Mouse (Mus musculus): ENCODE measurements around the gene Padi2.
A peak's percentile ranks its signal among the peaks of the same experiment; 100 is the strongest.

Padi2 gene

GRCm38 (mm10) chr4:140881026-140881670, 25.0 kb upstream of the Padi2 start:
- ATAC-seq (ENCODE audit: low TSS enrichment): no peak

GRCm38 (mm10) chr4:140881771-140882170, 24.4 kb upstream of the Padi2 start:
- no peak for ATAC-seq (ENCODE audit: low TSS enrichment)

GRCm38 (mm10) chr4:140882365-140882764, 23.8 kb upstream of the Padi2 start:
- ATAC-seq (ENCODE audit: low TSS enrichment): no peak

- ATAC-seq (ENCODE audit: low TSS enrichment): no peak
Observed at GRCm38 (mm10) chr4:140882981-140883380, 23.2 kb upstream of the Padi2 start.

GRCm38 (mm10) chr4:140883852-140884251, 22.3 kb upstream of the Padi2 start:
- ATAC-seq (ENCODE audit: low TSS enrichment): peak; percentile 47; the same call in 1 of the 2 replicates

GRCm38 (mm10) chr4:140891525-140892162, 14.5 kb upstream of the Padi2 start:
- no peak for ATAC-seq (ENCODE audit: low TSS enrichment)

GRCm38 (mm10) chr4:140892163-140892530, 14.0 kb upstream of the Padi2 start:
- no peak for ATAC-seq (ENCODE audit: low TSS enrichment)

GRCm38 (mm10) chr4:140904776-140905425, 1.2 kb upstream of the Padi2 start:
- no peak for ATAC-seq (ENCODE audit: low TSS enrichment)

- no peak for ATAC-seq (ENCODE audit: low TSS enrichment)
Observed at GRCm38 (mm10) chr4:140905426-140905871, 695 bp upstream of the Padi2 start.

GRCm38 (mm10) chr4:140906827-140907280, 710 bp downstream of the Padi2 start:
- ATAC-seq (ENCODE audit: low TSS enrichment): no peak

GRCm38 (mm10) chr4:140907306-140908024, 1.3 kb downstream of the Padi2 start:
- ATAC-seq (ENCODE audit: low TSS enrichment): no peak

GRCm38 (mm10) chr4:140908627-140909026, 2.5 kb downstream of the Padi2 start:
- no peak for ATAC-seq (ENCODE audit: low TSS enrichment)

- ATAC-seq (ENCODE audit: low TSS enrichment): no peak
Observed at GRCm38 (mm10) chr4:140909536-140909935, 3.4 kb downstream of the Padi2 start.

- 0 out of 2 replicates have a peak, but pooled peaks have one; percentile 43 for ATAC-seq (ENCODE audit: low TSS enrichment)
Observed at GRCm38 (mm10) chr4:140910661-140911310, 4.6 kb downstream of the Padi2 start.

- ATAC-seq (ENCODE audit: low TSS enrichment): no peak
Observed at GRCm38 (mm10) chr4:140911416-140911815, 5.3 kb downstream of the Padi2 start.

- no peak for ATAC-seq (ENCODE audit: low TSS enrichment)
Observed at GRCm38 (mm10) chr4:140912271-140912833, 6.2 kb downstream of the Padi2 start.

- no peak for ATAC-seq (ENCODE audit: low TSS enrichment)
Observed at GRCm38 (mm10) chr4:140913565-140913964, 7.4 kb downstream of the Padi2 start.

GRCm38 (mm10) chr4:140914731-140915131, 8.6 kb downstream of the Padi2 start:
- ATAC-seq (ENCODE audit: low TSS enrichment): peak; percentile 47; the same call in 1 of the 2 replicates

GRCm38 (mm10) chr4:140915235-140915634, 9.1 kb downstream of the Padi2 start:
- ATAC-seq (ENCODE audit: low TSS enrichment): no peak

GRCm38 (mm10) chr4:140916296-140916695, 10.2 kb downstream of the Padi2 start:
- ATAC-seq (ENCODE audit: low TSS enrichment): no peak

GRCm38 (mm10) chr4:140917451-140917850, 11.3 kb downstream of the Padi2 start:
- ATAC-seq (ENCODE audit: low TSS enrichment): no peak
